Mouse (Mus musculus) limb, embryonic 14.5 days (tissue): Measurements from ENCODE around the gene Il17ra. TPM values are rescaled to one million over a fixed set of nuclear protein-coding genes. Genes with fewer than 3 reads are reported as not detected.

Experiments used
- ATAC-seq: fragments of 200-750 bp; cut with Nextera tagmentation; 2 replicates; pipeline ENCODE4 v1.8.0; 2017; ENCODE audit warnings: low read depth, moderate number of reproducible peaks, moderate TSS enrichment; ENCODE audit not compliant: low FRiP score
- DNase-seq: peaks from one replicate; pipeline ENCODE4 v3.0.0-alpha.2; 2015; ENCODE audit warnings: low spot score
- H3K27ac ChIP-seq: fragments of 300-500 bp; sonication (generic); replicated peaks from 2 replicates; pipeline ENCODE4 v1.5.1; 2014; ENCODE audit warnings: low read depth, mild to moderate bottlenecking, low read length, moderate library complexity, mixed read lengths
- H3K27me3 ChIP-seq: fragments of 300-500 bp; sonication (generic); 2 replicates; pipeline ENCODE4 v1.6.1; 2014; ENCODE audit warnings: low read length, mixed read lengths; ENCODE audit not compliant: control insufficient read depth, insufficient read depth
- H3K36me3 ChIP-seq: fragments of 300-500 bp; sonication (generic); 2 replicates; pipeline ENCODE4 v1.6.1; 2014; ENCODE audit warnings: mild to moderate bottlenecking, low read length, moderate library complexity, mixed read lengths; ENCODE audit not compliant: control insufficient read depth, insufficient read depth
- H3K4me1 ChIP-seq: fragments of 300-500 bp; sonication (generic); 2 replicates; pipeline ENCODE4 v1.6.1; 2014; ENCODE audit warnings: antibody characterized with exemption, low read length, mixed read lengths; ENCODE audit not compliant: control insufficient read depth, insufficient read depth
- H3K4me2 ChIP-seq: fragments of 300-500 bp; sonication (generic); replicated peaks from 2 replicates; pipeline ENCODE4 v1.6.1; 2014; ENCODE audit warnings: low read depth, mild to moderate bottlenecking, low read length, moderate library complexity; ENCODE audit not compliant: severe bottlenecking
- H3K4me3 ChIP-seq: fragments of 300-500 bp; sonication (generic); replicated peaks from 2 replicates; pipeline ENCODE4 v1.5.1; 2014; ENCODE audit warnings: low read length
- H3K9ac ChIP-seq: fragments of 300-500 bp; sonication (generic); 2 replicates; pipeline ENCODE4 v1.6.1; 2014; ENCODE audit warnings: mild to moderate bottlenecking, low read depth, low read length, moderate library complexity; ENCODE audit not compliant: severe bottlenecking
- H3K9me3 ChIP-seq: fragments of 300-500 bp; sonication (generic); 2 replicates; pipeline ENCODE4 v1.6.1; 2016; ENCODE audit warnings: low read length; ENCODE audit not compliant: control insufficient read depth
- POLR2A ChIP-seq: fragments of 200-500 bp; IDR thresholded peaks from 2 replicates; pipeline ENCODE4 v1.8.0; 2012; ENCODE audit warnings: inconsistent platforms, mild to moderate bottlenecking, moderate library complexity, borderline replicate concordance; ENCODE audit not compliant: insufficient read depth, insufficient read length; ENCODE audit errors: extremely low read depth
- WGBS: fragments of 180-500 bp; shearing (Covaris S2); extraction: QIAGEN DNeasy Blood & Tissue Kit; methylation state at CpG from one replicate; pipeline ENCODE4 v1.1.7; 2014; 5-methylcytosine and 5-hydroxymethylcytosine counted together
- polyA plus RNA-seq, 2 experiments: library from polyadenylated mRNA; depleted of rRNA in 1 of 2; stranded (reverse) in 1 of 2; unstranded in 1 of 2; fragments of >200 nt; fragmentation: Nextera tagmentation in 1 of 2; extraction: Ambion mirVana in 1 of 2; gene quantifications; 2 replicates each; pipeline versions ENCODE4 v1.2.1 to v1.2.3; 2012 to 2014

The Il17ra gene
- polyA plus RNA-seq, 2 experiments: 3.1 to 6.0 TPM

GRCm38 (mm10) chr6:120465393-120465792 is 2.3 kb downstream of the Il17ra start:
- no peak for TF ChIP-seq POLR2A
- WGBS: 24% methylated on average over 4 of the region's 4 CpGs
- no peak overlapping the region for H3K9ac ChIP-seq
- DNase-seq: no peak
- no peaks in the 10 kb centered on the region for H3K36me3 ChIP-seq
- ATAC-seq: no peak
- H3K9me3 ChIP-seq: no peaks in the 10 kb centered on the region
- peaks cover 40% of the 10 kb centered on the region for H3K27me3 ChIP-seq
- peaks cover 12% of the 10 kb centered on the region for H3K4me1 ChIP-seq
- no peak overlapping the region for H3K27ac ChIP-seq
- no peak overlapping the region for H3K4me2 ChIP-seq
- no peak overlapping the region for H3K4me3 ChIP-seq

GRCm38 (mm10) chr6:120466609-120467329 is 3.7 kb downstream of the Il17ra start:
- no peaks in the 10 kb centered on the region for H3K9me3 ChIP-seq
- ATAC-seq: no peak
- TF ChIP-seq POLR2A: no peak
- no peak overlapping the region for H3K4me2 ChIP-seq
- H3K9ac ChIP-seq: no peak overlapping the region
- no peaks in the 10 kb centered on the region for H3K36me3 ChIP-seq
- DNase-seq: no peak
- WGBS: 69% methylated on average over 10 of the region's 10 CpGs
- no peak overlapping the region for H3K27ac ChIP-seq
- H3K4me3 ChIP-seq: no peak overlapping the region
- H3K27me3 ChIP-seq: peaks cover 33% of the 10 kb centered on the region
- peaks cover 12% of the 10 kb centered on the region for H3K4me1 ChIP-seq

- Histone ChIP-seq H3K27ac (no peak overlapping the region), H3K9me3 (no peaks in the 10 kb centered on the region), H3K4me1 (peaks cover 12% of the 10 kb centered on the region; the same call in 1 of the 2 replicates), H3K4me2 (no peak overlapping the region), H3K4me3 (no peak overlapping the region), H3K27me3 (peaks cover 20% of the 10 kb centered on the region), H3K36me3 (no peaks in the 10 kb centered on the region), H3K9ac (no peak overlapping the region)
- TF ChIP-seq POLR2A: no peak
- 94% methylated on average over 4 of the region's 4 CpGs for WGBS
- ATAC-seq: no peak
- DNase-seq: no peak
Observed at GRCm38 (mm10) chr6:120468259-120468658, 5.2 kb downstream of the Il17ra start.

GRCm38 (mm10) chr6:120469268-120469667 is 6.2 kb downstream of the Il17ra start:
- no peaks in the 10 kb centered on the region for H3K36me3 ChIP-seq
- no peaks in the 10 kb centered on the region for H3K9me3 ChIP-seq
- DNase-seq: no peak
- ATAC-seq: no peak
- H3K9ac ChIP-seq: no peak overlapping the region
- WGBS: 64% methylated on average over 3 of the region's 3 CpGs
- no peak overlapping the region for H3K4me2 ChIP-seq
- H3K4me3 ChIP-seq: no peak overlapping the region
- no peak for TF ChIP-seq POLR2A
- no peak overlapping the region for H3K27ac ChIP-seq
- peaks cover 10% of the 10 kb centered on the region; the same call in 1 of the 2 replicates for H3K27me3 ChIP-seq
- H3K4me1 ChIP-seq: 0 out of 2 replicates have a peak, but pooled peaks cover 4% of the 10 kb centered on the region

- no peaks in the 10 kb centered on the region for H3K4me1 ChIP-seq
- no peak overlapping the region for H3K4me2 ChIP-seq
- peaks cover 5% of the 10 kb centered on the region; the same call in 1 of the 2 replicates for H3K27me3 ChIP-seq
- no peak overlapping the region for H3K4me3 ChIP-seq
- H3K9me3 ChIP-seq: no peaks in the 10 kb centered on the region
- DNase-seq (no peak), ATAC-seq (no peak)
- no peak for TF ChIP-seq POLR2A
- no peak overlapping the region for H3K9ac ChIP-seq
- no peaks in the 10 kb centered on the region for H3K36me3 ChIP-seq
- no peak overlapping the region for H3K27ac ChIP-seq
Observed at GRCm38 (mm10) chr6:120469770-120470169, 6.7 kb downstream of the Il17ra start.
